Mouse (Mus musculus) heart, embryonic 16.5 days (tissue): ENCODE results near the gene Plxna1. TPM values are rescaled to one million over a fixed set of nuclear protein-coding genes. Genes with fewer than 3 reads are reported as not detected.
A peak's percentile ranks its signal among the peaks of the same experiment; 100 is the strongest.

ENCODE experiments used
- ATAC-seq: fragments of 200-750 bp; cut with Nextera tagmentation; replicated peaks from 2 replicates; pipeline ENCODE4 v1.8.0; 2017; ENCODE audit warnings: moderate number of reproducible peaks; ENCODE audit not compliant: insufficient read depth, low FRiP score; ENCODE audit errors: extremely low read depth
- H3K27ac ChIP-seq: fragments of 300-500 bp; sonication (generic); 2 replicates; pipeline ENCODE4 v1.5.1; 2014; ENCODE audit warnings: mild to moderate bottlenecking, low read length, control low read depth, moderate library complexity
- H3K27me3 ChIP-seq: fragments of 300-500 bp; sonication (generic); 2 replicates; pipeline ENCODE4 v1.6.1; 2014; ENCODE audit warnings: low read length, mixed read lengths; ENCODE audit not compliant: control insufficient read depth, insufficient read depth
- H3K36me3 ChIP-seq: fragments of 300-500 bp; sonication (generic); 2 replicates; pipeline ENCODE4 v1.6.1; 2014; ENCODE audit not compliant: control insufficient read depth, insufficient read depth
- H3K4me1 ChIP-seq: fragments of 300-500 bp; sonication (generic); 2 replicates; pipeline ENCODE4 v1.6.1; 2014; ENCODE audit warnings: low read length, mixed read lengths; ENCODE audit not compliant: control insufficient read depth, insufficient read depth
- H3K4me2 ChIP-seq: fragments of 300-500 bp; sonication (generic); 2 replicates; pipeline ENCODE4 v1.6.1; 2014; ENCODE audit warnings: low read depth, mild to moderate bottlenecking, control low read depth, low read length
- H3K4me3 ChIP-seq: fragments of 300-500 bp; sonication (generic); 2 replicates; pipeline ENCODE4 v1.5.1; 2014; ENCODE audit warnings: mild to moderate bottlenecking, control low read depth, low read length
- H3K9ac ChIP-seq: fragments of 300-500 bp; sonication (generic); 2 replicates; pipeline ENCODE4 v1.6.1; 2014; ENCODE audit warnings: low read length, control low read depth
- H3K9me3 ChIP-seq: fragments of 300-500 bp; sonication (generic); replicated peaks from 2 replicates; pipeline ENCODE4 v1.6.1; 2016; ENCODE audit warnings: low read length; ENCODE audit not compliant: control insufficient read depth
- WGBS: fragments of 180-500 bp; shearing (Covaris S2); extraction: QIAGEN DNeasy Blood & Tissue Kit; methylation state at CpG from one replicate; pipeline ENCODE4 v1.1.7; 2014; 5-methylcytosine and 5-hydroxymethylcytosine counted together
- polyA plus RNA-seq: library from polyadenylated mRNA; unstranded; fragments of >200 nt; fragmentation: Nextera tagmentation; extraction: Ambion mirVana; gene quantifications from 2 replicates; pipeline ENCODE4 v1.2.1, GENCODE M21; 2015

Plxna1 gene
- polyA plus RNA-seq, 1 experiment from 2014 or later: 7.5 TPM

GRCm38 (mm10) chr6:89378264-89378663, 15.8 kb upstream of the Plxna1 start:
- ATAC-seq: no peak
- H3K27me3 ChIP-seq: no peaks in the 10 kb centered on the region
- no peak overlapping the region for H3K4me3 ChIP-seq
- no peaks in the 10 kb centered on the region for H3K36me3 ChIP-seq
- H3K9me3 ChIP-seq: no peaks in the 10 kb centered on the region
- H3K4me1 ChIP-seq: no peaks in the 10 kb centered on the region
- H3K9ac ChIP-seq: no peak overlapping the region
- 57% methylated on average over 2 of the region's 2 CpGs for WGBS
- no peak overlapping the region for H3K27ac ChIP-seq
- no peak overlapping the region for H3K4me2 ChIP-seq

GRCm38 (mm10) chr6:89368812-89369211, 6.4 kb upstream of the Plxna1 start:
- Histone ChIP-seq H3K9me3 (peaks cover 4% of the 10 kb centered on the region; the same call in 1 of the 2 replicates), H3K27me3 (peaks cover 1% of the 10 kb centered on the region), H3K4me3 (no peak overlapping the region), H3K27ac (no peak overlapping the region), H3K4me1 (no peaks in the 10 kb centered on the region), H3K9ac (no peak overlapping the region), H3K36me3 (no peaks in the 10 kb centered on the region), H3K4me2 (no peak overlapping the region)
- no peak for ATAC-seq

- H3K9ac ChIP-seq: no peak overlapping the region
- no peak overlapping the region for H3K4me3 ChIP-seq
- no peak overlapping the region for H3K4me2 ChIP-seq
- peaks cover 20% of the 10 kb centered on the region for H3K4me1 ChIP-seq
- H3K27ac ChIP-seq: no peak overlapping the region
- H3K9me3 ChIP-seq: peaks cover 4% of the 10 kb centered on the region; the same call in 1 of the 2 replicates
- H3K36me3 ChIP-seq: no peaks in the 10 kb centered on the region
- 63% methylated on average over 3 of the region's 3 CpGs for WGBS
- H3K27me3 ChIP-seq: peaks cover 6% of the 10 kb centered on the region
- no peak for ATAC-seq
Measured at GRCm38 (mm10) chr6:89364342-89364741, 1.9 kb upstream of the Plxna1 start.

DNA sequence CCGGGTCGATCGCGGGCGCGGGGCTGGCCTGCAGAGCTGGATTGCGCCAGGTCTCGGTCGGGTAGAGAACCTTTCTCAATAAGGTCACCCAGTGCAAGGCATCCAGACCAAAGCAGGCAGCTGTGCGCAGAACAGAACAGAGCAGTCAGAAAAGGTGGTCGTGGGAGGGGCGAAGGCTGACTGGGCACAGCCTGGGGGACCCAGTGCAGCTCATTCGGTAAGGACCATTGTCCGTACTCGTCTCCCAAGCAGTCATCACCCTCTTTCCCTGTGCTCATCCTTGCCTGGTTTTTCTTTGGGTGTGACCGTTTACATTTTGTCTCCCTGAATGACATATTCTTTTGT, 659 bp upstream of the Plxna1 start:
- Histone ChIP-seq H3K27me3 (peaks cover 6% of the 10 kb centered on the region), H3K4me1 (peaks cover 27% of the 10 kb centered on the region), H3K36me3 (no peaks in the 10 kb centered on the region), H3K9ac (peak overlapping the region; percentile 75), H3K9me3 (peaks cover 4% of the 10 kb centered on the region; the same call in 1 of the 2 replicates), H3K4me3 (peak overlapping the region; percentile 96), H3K27ac (no peak overlapping the region), H3K4me2 (peak overlapping the region; percentile 98)
- 9% methylated on average over 16 of the region's 16 CpGs for WGBS
- ATAC-seq: no peak

- peak overlapping the region; percentile 53 for H3K27ac ChIP-seq
- peaks cover 27% of the 10 kb centered on the region for H3K4me1 ChIP-seq
- H3K27me3 ChIP-seq: peaks cover 6% of the 10 kb centered on the region
- ATAC-seq: peak; percentile 56
- H3K4me2 ChIP-seq: peak overlapping the region; percentile 98
- WGBS: under 1% methylated on average over 71 of the region's 80 CpGs
- no peaks in the 10 kb centered on the region for H3K9me3 ChIP-seq
- H3K9ac ChIP-seq: peak overlapping the region; percentile 98
- peak overlapping the region; percentile 96 for H3K4me3 ChIP-seq
- 0 out of 2 replicates have a peak, but pooled peaks cover 3% of the 10 kb centered on the region for H3K36me3 ChIP-seq
Measured at GRCm38 (mm10) chr6:89361418-89362280, 771 bp downstream of the Plxna1 start.

- peak overlapping the region; percentile 96 for H3K4me3 ChIP-seq
- peak overlapping the region; percentile 98 for H3K9ac ChIP-seq
- H3K27me3 ChIP-seq: peaks cover 6% of the 10 kb centered on the region
- peaks cover 27% of the 10 kb centered on the region for H3K4me1 ChIP-seq
- H3K27ac ChIP-seq: no peak overlapping the region
- peak overlapping the region; percentile 98 for H3K4me2 ChIP-seq
- H3K36me3 ChIP-seq: 0 out of 2 replicates have a peak, but pooled peaks cover 3% of the 10 kb centered on the region
- WGBS: 50% methylated on average over 8 of the region's 8 CpGs
- no peak for ATAC-seq
- no peaks in the 10 kb centered on the region for H3K9me3 ChIP-seq
Measured at GRCm38 (mm10) chr6:89360709-89361417, 1.6 kb downstream of the Plxna1 start.

- WGBS: 66% methylated on average over 20 of the region's 20 CpGs
- Histone ChIP-seq H3K9me3 (no peaks in the 10 kb centered on the region), H3K4me1 (peaks cover 27% of the 10 kb centered on the region), H3K4me3 (no peak overlapping the region), H3K27ac (no peak overlapping the region), H3K9ac (peak overlapping the region; percentile 28; the same call in 1 of the 2 replicates), H3K4me2 (peak overlapping the region; percentile 98; the same call in 1 of the 2 replicates), H3K36me3 (0 out of 2 replicates have a peak, but pooled peaks cover 3% of the 10 kb centered on the region), H3K27me3 (peaks cover 6% of the 10 kb centered on the region)
- no peak for ATAC-seq
Measured at GRCm38 (mm10) chr6:89359771-89360708, 2.4 kb downstream of the Plxna1 start.

GRCm38 (mm10) chr6:89359192-89359591, 3.2 kb downstream of the Plxna1 start:
- Histone ChIP-seq H3K4me2 (no peak overlapping the region), H3K4me1 (peaks cover 31% of the 10 kb centered on the region), H3K36me3 (peaks cover 6% of the 10 kb centered on the region; the same call in 1 of the 2 replicates), H3K9ac (peak overlapping the region; percentile 6; the same call in 1 of the 2 replicates), H3K9me3 (no peaks in the 10 kb centered on the region), H3K27ac (no peak overlapping the region), H3K27me3 (peaks cover 6% of the 10 kb centered on the region), H3K4me3 (no peak overlapping the region)
- ATAC-seq: no peak
- WGBS: 90% methylated on average over 3 of the region's 3 CpGs
